Mouse (Mus musculus): ENCODE results near the gene Inpp5d.

Gene Inpp5d

DNA sequence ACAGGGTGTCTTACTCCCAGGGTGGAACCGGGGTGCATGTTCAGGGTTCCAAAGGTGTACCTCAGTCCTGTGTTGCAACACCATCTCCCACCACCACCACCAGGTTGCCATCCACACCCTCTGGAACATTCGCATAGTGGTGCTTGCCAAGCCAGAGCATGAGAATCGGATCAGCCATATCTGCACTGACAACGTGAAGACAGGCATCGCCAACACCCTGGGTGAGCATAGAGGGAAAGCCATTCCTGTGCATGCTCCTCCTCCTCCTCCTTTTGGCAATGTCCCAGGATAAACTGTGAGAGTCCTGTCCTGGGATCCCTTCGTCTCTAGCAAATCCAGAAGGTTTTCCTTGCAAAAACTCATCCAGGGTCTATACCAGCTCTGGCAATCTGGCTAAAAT is 77.9 kb downstream of the Inpp5d start:
- in situ Hi-C loops (cut with MboI; ENCODE audit: low sequenced_read_pairs) = no loop called here

DNA sequence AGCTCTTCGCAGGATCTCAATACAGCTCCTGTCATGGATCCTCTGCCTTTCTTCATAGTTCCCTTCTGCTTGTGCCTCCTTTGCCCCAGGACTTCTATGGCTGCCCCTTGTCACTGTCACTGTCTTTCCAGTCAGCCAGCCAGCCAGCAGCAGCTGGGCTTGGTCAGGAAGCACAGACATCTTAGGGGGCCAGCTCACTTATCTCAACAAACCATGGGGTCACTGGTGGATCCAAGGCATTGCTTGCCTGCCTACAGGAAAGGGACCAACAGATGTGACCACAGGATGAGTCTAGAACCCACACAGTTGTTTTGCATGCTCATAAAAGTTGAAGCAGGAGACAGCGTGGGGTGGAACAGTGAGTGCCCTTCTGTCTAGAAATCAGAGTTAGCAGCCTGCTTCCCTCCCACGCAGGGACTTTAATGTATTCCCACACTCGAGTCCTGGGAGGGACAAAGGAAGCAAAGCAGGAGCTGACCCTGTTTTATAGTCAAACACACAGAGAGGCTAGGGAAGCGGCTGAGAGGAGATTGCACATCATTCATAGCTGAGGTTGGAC is 79.9 kb downstream of the Inpp5d start:
- in situ Hi-C loops (cut with MboI; ENCODE audit: low sequenced_read_pairs) = no loop called here

DNA sequence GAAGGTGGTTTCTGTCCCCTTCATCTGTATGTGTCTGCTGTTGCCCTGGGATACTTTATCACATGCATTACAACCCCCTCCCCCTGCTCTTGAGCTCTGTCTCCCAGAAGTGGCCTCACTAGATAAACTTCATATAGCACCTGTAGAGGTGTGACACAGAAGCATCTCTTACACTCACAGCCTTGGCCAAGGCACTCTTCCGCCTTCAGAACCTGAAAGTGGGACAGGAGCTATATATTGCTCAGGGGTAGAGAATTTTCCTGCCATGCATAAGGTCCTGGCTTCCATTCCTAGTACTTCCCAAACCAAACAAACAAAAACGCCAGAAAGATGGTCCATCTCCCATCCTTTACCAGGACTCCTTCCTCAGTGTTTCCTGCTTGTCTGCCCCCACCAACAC is 84.1 kb downstream of the Inpp5d start:
- in situ Hi-C loops (cut with MboI; ENCODE audit: low sequenced_read_pairs) = no loop called here

DNA sequence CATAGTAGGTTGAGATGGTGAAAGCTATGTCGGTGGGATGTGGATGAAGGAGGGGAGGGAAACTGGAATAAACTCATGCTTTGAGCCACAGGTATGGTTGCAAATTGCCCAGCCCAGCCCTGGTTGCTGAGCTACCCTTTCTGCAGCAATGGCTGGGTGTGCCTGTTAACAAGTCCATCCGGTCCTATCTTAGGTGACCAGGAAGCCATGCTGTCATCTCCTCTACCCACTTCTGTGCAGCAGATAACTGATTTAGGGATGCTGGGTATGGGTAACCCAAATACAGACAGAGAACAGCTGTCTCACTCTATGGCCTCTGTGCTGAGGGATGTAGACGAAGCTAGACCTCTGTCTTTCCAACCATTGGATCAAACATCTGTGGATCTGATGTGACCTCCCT is 86.2 kb downstream of the Inpp5d start:
- in situ Hi-C loops (cut with MboI; ENCODE audit: low sequenced_read_pairs) = no loop called here

DNA sequence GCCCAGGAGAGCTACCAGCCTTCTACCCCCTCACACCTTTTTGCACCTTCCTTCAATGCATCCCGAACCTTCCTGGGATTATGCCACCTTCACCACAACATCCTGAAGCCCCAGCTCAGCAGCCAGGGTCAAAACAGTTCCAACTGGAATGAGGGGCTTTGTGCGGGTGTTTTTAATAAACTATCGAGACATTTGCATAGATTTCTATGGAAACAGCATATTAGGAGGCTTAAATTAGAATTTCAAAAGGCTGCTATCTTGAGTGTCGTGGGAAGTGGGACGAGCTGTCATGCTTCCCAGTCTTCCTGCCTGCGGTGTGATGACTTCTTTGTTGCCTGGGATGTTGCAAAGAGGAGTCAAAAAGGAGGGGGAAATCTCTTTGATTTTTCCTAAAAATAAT is 88.9 kb downstream of the Inpp5d start:
- in situ Hi-C loops (cut with MboI; ENCODE audit: low sequenced_read_pairs) = no loop called here

DNA sequence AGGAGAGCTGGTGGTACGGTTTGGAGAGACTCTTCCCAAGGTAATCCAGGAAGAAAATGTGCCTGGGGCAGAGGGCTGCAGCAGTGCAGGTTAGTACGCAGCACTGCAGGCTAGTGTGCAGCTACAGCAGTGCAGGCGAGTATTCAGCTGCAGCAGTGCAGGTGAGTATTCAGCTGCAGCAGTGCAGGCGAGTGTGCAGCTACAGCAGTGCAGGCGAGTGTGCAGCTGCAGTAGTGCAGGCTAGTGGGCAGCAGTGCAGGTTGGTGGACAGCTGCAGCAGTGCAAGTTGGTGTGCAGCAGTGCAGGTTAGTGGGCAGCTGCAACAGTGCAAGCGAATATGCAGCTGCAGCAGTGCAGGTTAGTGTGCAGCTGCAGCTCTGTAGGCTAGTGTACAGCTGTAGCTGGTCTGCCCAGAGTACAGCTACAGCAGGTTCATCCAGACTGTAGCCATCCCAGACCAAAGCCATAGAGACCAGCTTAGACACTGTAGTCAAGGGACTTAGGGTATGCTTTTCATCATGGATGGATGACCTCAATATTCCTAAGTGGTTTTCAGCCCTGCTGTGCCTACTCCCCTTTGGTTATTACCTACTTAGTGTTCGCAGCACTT is 89.7 kb downstream of the Inpp5d start:
- in situ Hi-C loops (cut with MboI; ENCODE audit: low sequenced_read_pairs) = no loop called here

DNA sequence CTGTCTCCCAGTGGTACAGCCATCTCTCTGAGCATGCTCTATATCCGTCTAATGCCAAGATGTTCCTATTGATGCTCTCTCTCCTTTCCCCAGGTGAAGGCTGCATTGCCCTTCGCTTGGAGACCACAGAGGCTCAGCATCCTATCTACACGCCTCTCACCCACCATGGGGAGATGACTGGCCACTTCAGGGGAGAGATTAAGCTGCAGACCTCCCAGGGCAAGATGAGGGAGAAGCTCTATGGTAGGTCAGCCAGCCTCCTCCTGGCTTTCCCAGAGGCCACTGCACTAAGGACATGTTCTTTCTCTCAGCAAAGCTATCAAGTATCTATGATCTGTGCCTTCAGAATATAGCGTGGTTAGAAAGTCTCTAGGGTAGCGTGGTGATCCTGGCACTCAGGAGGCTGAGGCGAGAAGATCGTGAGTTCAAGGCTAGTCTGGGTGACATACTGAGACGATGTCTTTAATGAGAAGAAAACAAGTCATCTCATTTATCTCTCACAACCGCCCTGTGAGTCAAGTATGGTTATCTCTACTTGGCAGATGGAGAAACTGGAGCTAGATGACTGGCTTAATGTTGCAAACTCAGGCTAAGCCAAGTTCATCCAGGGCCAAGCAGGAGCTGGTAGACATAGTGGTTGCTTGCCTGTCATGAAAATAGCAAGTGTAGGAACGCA is 92.0 kb downstream of the Inpp5d start:
- in situ Hi-C loops (cut with MboI; ENCODE audit: low sequenced_read_pairs) = no loop called here

DNA sequence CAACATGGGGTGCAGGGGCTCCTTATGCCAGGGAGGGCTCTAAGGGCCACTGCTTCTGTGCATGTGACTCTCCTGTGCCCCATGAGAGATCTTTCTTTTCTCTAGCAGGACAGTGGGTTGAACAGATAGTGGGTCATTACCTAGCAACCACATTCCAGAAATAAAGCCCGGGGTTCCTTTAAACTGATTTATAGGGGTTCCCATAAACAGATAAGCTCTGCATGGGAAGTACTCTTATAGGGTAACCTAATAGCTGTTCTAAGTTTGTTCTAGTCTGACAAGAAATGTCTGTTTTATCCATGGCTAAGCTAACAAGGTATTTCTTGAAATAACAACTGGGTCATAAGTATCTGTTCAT is 92.5 kb downstream of the Inpp5d start:
- in situ Hi-C loops (cut with MboI; ENCODE audit: low sequenced_read_pairs) = no loop called here

DNA sequence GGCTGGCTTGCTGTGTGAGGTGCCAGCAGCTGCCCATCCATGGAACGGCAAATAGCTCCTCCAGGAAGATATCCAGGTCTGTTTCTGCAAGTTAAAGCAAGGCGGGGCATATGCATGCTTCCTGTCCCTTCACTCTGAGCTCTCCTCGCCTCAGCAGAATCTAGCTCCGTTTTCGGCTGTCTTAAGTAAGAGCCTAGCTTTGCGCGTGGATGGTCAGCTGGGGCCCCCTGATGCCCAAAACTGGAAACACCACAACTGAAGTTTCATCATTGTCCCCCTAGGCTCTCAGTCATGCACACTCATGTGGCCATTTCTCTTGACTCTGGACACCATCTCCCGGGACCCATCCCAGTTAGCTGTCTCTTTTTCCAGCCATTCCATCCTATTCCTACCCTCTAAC is 101.3 kb downstream of the Inpp5d start:
- in situ Hi-C loops (cut with MboI; ENCODE audit: low sequenced_read_pairs) = no loop called here

DNA sequence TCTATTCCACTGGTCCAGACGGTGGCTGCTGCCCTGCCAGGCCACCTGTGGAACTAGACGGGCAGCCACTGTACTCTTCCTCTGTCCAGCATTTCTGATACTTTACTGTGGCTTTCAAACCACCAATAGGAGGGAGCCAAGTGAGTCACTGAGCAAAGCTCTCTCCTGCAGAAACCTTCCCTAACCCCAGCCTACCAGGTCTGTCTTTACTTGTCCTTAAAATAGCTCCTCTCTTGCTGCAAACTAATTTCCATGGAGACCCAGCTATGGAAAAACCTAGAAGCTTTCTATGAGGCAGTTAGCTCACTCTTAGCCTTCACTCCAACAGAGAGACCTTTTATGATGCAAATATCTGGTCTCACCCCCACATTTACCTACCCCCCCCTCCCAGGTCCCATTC is 102.0 kb downstream of the Inpp5d start:
- in situ Hi-C loops (cut with MboI; ENCODE audit: low sequenced_read_pairs) = no loop called here

DNA sequence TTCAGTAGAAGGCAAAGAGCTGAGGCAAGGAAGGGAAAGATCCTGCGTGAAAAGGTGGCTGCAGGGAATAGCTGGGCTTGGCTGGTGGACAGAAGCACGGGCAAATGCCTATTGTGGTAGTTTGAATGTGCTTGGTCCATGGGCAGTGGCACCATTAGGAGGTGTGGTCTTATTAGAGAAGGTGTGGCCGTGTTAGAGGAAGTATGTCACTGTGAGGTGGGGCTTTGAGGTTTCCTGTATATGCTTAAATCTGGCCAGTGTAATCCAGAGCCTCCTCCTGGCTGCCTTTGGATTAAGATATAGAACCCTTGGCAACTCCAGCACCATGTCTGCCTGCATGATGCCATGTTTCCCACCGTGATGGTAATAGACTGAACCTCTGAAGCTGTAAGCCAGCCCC is 103.2 kb downstream of the Inpp5d start:
- in situ Hi-C loops (cut with MboI; ENCODE audit: low sequenced_read_pairs) = no loop called here

DNA sequence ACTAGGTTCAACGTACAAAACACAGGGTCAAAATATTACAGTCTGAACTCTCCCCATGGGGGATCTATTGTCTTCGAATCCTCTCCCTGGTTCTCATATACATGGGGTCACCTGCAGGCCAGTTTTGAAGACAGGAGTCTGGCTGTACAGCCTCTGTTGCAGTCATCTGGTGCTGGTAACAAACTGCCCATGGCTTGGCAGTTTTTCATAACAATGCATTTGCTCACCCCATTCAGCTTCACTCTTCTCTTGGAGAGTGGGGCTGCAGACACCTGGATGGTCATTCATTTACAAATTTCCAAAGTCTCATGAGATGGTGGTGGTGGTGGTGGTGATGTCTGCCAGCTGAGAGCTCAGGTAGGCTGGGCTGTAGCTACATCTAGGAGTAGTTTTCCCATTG is 109.0 kb downstream of the Inpp5d start:
- in situ Hi-C loops (cut with MboI; ENCODE audit: low sequenced_read_pairs) = no loop called here

DNA sequence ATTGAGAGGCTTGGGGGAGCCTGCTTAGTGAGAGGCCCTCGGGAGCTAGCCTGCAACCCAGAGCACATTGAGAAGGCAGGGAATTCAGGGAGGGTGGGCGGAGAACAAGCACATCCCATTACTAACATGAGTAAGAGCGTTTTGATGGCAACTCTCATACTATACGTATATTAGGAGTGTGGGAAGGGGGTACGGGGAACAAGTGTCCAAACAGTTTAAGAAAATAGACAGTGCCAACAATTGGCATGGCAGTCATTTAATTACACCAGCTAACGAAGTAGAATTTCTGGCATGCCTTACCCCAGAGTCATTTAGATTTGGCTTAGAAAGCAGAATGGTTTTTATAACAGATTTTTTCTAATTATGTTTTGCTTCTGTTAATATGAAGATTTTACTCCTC is 109.7 kb downstream of the Inpp5d start:
- in situ Hi-C loops (cut with MboI; ENCODE audit: low sequenced_read_pairs) = no loop called here

DNA sequence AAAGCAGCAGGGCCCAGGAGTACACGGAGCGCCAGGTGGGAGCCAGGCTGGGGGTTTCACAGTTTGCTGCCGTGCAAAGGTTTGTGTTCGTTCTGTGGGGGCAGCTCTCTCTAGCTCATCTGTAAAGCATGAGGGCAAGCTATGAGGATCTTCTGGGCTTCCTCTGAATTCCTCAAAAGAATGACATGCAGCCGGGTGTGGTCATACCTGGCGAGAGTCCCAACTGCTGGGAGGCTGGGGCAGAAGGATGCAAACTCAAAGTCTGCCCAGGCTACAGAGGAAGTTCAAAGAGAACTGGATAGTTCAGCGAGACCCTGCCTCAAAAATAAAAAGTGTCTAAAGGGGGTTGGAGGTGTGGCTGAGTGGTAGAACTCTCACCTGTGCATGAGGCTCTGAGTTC is 110.2 kb downstream of the Inpp5d start:
- in situ Hi-C loops (cut with MboI; ENCODE audit: low sequenced_read_pairs) = no loop called here

DNA sequence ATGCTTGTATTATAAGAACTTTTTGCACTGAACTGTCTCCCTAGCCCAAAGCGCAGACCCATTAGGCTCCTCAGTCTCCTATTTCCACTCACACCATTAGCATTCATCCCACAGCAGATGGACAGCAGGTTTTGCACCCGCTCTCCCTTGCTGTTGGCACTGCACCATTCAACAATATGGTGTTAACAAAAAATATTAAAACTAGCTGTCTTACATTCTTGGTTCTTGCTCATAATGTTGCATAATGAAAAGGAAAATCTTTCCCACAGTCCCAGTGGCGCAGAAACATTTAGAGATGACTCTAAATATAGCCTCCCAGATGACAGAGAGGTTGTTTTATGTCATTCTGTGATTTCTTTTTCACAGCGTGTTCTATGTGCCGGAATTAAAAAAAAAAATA is 113.1 kb downstream of the Inpp5d start:
- in situ Hi-C loops (cut with MboI; ENCODE audit: low sequenced_read_pairs) = no loop called here

DNA sequence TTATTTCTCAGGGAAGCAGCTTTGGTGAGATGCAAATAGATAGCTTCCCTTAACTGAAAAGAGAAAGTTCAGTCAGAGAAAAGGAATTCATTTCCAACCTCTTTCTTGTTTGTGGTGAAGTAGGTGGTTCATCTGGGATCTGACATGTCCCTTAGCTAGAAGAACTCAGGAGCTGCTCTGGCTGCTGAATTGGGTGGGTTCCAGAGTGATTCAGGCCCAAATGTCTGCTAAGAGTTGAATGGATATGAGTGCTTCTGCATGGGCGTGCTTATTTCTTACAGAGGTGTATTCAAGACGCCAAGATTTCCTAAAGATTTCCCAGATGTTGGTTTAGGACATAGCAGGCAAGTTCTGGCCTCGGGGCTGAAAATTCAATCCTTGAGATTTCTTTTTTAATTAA is 114.0 kb downstream of the Inpp5d start:
- in situ Hi-C loops (cut with MboI; ENCODE audit: low sequenced_read_pairs) = no loop called here

DNA sequence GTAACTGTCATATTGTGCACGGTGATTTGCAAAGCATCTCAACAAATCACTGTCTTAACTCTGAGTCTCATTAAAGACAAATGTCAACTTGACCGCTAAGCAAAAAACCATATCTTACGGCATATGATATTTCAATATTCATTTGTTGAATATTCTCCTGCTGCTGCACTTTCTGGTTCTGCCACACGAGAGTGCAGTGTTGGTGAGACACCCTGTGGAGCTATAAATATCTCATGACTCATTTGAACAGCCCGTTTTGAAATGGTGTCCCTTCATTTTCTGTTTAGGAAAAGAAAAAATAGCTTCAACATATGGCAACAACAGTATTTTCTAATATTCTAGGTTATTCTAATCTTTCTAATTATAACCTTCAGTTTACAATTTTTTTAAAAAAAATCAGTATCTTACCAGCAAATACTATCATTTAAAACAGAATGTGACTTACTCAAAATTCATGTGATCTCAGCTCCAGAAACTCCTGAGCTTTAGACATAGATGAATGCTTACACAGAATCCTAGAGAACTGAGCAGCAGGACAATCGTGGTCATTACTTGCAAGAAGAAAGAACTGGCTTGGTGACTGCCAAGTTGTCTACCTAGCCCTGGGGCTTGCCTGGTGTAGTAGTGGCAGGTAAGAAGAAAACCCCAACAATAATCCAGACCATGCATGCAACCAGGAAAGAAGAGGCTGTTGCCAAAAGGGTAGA is 120.6 kb downstream of the Inpp5d start:
- in situ Hi-C loops (cut with MboI; ENCODE audit: low sequenced_read_pairs) = no loop called here

DNA sequence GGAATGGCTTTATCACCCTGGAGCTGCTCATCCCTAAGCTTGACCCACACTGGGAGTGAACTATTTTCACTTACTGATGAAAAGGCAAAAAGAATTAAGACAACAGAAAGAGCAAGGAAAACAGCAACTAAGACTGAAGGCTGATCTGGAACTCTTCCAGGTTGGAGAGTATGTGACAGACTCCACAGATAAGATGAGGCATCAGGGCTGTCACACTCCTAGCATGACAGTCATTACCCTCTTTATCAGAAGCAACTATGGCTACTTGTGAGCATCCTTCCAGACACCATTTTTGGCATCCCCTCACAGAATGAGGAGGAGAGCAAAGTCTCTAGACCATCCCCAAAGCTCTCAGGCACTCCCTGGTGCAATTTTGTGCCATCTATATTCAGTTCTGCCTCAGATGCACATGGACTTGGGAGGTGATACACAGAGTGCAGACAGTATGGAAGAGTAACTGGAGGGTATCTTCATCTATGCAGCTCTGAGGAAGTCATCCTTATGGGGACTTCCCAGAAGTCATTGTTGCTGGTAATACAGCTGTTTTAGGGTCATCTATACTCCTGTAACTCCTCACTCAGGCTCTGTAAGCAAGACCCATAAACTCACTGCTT is 129.4 kb downstream of the Inpp5d start:
- in situ Hi-C loops (cut with MboI; ENCODE audit: low sequenced_read_pairs) = no loop called here

DNA sequence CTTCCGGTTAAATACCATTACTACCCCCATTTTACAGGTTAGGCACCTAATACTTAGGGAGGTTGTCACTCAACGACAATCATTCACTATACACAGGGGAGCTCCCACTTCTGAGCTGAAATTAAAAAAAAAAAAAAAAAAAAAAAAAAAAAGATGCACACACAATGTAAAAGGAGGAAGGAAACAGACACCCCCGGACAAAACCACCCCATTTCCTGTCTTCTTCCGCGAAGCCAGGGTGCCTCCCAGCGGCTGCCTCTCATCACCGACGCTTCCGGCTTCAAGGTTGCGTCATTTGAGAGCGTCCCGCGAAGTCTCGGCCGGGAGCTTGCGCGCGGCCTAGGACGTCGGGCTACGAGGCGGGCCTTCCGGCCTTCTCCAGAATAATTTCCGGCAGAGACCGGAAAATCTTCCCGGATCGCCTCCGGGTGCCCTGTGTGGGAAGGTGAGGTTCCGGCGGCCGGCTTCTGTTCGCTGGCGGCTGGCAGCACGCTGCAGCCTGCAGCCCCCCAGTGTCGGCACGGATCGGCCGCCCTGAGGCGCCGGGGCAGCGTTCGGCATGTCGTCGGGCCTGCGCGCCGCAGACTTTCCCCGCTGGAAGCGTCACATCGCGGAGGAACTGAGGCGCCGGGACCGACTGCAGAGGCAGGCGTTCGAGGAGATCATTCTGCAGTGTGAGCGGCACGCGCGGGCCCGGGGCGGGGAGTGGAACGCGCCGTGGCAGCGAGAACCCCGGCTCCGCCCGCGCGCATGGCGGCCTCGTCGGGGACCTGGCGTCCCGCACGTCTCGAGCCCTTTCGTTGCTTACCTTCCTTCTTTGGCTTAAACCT is 135.7 kb downstream of the Inpp5d start, which contains the start of gene Atg16l1:
Gene Atg16l1 (plus strand): TSS at position 230 of the 830 bp plus-strand sequence.
- in situ Hi-C loops (cut with MboI; ENCODE audit: low sequenced_read_pairs) = no loop called here

DNA sequence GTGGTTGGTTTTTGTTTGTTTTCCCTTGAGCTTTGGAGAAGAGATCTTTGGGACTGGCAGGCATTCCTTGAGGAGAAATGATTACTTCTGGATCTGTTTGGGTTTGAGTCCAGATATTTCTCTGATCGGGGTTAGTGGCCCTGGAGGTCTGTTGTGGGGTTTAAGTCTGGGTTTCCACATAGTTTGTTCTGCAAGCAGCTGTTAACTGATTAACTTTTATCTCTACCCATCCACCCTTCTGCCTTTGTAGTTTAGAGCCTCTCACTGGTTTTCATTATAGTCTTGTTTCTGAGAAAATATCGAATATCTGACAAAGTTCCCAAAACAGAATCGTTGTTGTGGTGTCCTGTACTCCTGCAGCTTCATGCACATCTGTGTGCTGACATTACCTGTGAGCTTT is 143.7 kb downstream of the Inpp5d start:
- in situ Hi-C loops (cut with MboI; ENCODE audit: low sequenced_read_pairs) = no loop called here

DNA sequence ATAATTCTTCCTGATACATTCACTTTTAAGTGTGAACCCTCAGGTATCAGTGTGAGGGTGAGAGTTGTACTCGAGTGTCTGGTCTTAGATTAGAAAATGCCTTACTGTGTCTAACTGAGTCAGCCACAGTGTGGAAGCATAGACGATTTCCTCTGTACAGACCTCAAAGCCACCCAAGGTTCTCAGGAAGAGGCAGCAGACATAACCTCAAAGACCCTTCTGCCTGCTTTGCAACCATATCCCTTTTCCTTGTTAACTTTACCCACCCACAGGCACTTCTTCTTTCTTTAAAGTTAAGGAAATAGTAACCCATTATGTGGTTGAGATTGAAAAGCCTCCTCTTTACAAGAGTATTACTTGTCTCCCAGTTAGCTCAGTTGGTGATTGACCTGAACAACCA is 145.6 kb downstream of the Inpp5d start:
- in situ Hi-C loops (cut with MboI; ENCODE audit: low sequenced_read_pairs) = no loop called here
